Mouse (Mus musculus): ENCODE results near the gene Cdipt.

Cdipt gene

GRCm38 (mm10) chr7:126975950-126976866 is 494 bp downstream of the Cdipt start, which contains the start of gene Cdiptos:
Gene Cdiptos (minus strand): TSS chr7:126976098.
- peak; percentile 97 for DNase-seq (ENCODE audit: low spot score)

DNA sequence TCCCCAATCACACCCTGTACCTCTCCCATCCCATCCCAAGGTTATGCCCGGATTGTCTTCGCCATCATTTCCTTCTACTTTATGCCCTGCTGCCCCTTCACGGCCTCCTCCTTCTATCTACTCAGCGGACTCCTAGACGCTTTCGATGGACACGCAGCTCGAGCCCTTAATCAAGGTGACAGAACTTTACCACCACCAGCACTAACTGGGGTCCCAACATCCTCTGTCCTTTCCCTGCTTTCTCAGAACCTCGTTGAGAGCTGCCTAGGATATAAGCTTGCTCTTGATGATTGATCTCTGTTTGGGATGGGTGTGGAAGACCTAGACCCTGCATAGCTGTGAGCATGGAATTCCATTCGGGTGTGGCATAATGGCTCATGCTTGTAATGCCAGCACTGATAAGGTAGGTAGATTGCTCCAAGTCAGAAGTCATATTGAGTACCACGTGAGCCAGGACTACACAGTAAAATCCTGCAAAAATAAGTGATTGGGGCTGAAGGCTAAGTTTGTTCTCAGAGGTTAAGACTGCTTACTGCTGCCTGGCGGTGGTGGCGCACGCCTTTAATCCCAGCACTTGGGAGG is 1.3 kb downstream of the Cdipt start:
- peak; percentile 30 for DNase-seq (ENCODE audit: low spot score)

GRCm38 (mm10) chr7:126978841-126979240 is 3.1 kb downstream of the Cdipt start:
- DNase-seq (ENCODE audit: low spot score) = no peak

DNA sequence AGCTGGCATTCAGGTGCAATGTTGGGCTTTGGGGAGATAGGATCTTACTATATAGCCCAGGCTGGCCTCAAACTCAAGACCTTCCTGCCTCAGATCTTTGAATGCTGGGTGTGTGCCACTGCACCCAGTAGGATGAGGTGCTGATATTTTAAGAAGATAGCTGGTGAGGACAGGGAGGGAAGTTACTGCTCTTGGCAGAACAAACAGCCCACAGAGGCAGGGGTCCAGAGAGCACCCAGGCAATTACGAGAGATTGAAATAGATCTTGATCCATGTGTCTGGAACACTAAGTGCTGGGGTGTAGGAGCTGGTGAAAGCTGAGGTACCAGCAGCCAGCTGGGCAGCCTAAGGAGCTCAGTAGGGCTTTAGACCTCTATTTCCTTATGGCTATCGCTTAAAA is 5.9 kb downstream of the Cdipt start:
- no peak for DNase-seq (ENCODE audit: low spot score)

DNA sequence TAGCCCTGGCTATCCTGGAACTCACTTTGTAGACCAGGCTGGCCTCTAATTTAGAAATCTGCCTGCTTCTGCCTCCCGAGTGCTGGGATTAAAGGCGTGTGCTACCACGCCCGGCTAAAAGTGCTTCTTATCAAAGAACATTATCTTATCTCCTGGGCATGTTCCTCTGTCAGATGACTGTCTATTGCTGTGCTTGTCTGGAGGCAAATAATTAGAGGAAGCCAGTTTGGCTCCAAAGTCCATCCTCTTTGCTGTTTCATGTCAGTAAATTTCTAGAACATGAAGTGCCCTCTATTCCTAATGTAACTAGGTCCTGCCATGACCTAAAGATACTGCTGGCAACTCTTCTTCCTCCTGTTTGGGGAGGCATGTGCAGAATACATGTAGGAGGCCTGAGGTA is 6.3 kb downstream of the Cdipt start:
- no peak for DNase-seq (ENCODE audit: low spot score)

DNA sequence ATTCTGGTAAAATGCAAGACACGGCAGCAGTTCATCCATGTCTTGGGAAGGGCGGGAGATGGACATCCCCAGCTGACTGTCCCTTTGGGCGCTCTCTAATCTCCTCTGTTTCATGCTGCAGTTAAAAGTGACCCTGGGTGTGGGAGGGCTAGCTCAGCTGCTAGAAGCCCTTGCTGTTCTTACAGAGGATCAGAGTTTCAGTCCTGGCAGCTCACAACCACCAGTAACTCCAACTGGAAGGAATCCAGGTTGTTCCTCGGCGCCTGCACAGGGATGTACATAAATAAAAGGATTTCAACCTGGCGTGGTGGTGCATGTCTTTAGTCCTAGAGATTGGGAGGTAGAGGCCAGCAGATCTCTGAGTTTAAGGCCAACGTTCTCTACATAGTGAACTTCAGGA is 7.4 kb downstream of the Cdipt start:
- no peak for DNase-seq (ENCODE audit: low spot score)

- no peak for DNase-seq (ENCODE audit: low spot score)
Measured at GRCm38 (mm10) chr7:126984667-126985444, 9.1 kb downstream of the Cdipt start.

GRCm38 (mm10) chr7:126986319-126986718 is 10.6 kb downstream of the Cdipt start:
- peak; percentile 63 for DNase-seq (ENCODE audit: low spot score)

DNA sequence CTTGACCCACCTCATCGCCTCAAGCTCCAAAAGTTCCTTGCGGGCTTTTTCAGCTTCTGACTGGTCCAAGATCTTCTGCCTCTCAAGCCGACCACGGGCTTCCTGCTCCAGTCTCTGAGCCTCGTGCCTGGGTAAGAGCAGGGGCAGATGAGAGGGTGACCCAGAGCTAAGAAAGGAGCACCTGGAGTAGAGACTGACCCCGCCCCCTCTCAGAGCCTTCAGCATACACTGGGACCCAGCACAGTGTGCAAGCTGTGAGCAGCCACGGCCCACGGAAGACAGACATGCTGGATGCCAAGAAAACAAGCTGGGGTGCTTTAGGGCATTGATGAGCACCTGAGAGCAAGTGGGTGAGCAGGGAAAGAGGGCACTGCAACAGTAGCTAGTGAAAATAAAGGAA is 13.1 kb downstream of the Cdipt start:
- DNase-seq (ENCODE audit: low spot score) = no peak

DNA sequence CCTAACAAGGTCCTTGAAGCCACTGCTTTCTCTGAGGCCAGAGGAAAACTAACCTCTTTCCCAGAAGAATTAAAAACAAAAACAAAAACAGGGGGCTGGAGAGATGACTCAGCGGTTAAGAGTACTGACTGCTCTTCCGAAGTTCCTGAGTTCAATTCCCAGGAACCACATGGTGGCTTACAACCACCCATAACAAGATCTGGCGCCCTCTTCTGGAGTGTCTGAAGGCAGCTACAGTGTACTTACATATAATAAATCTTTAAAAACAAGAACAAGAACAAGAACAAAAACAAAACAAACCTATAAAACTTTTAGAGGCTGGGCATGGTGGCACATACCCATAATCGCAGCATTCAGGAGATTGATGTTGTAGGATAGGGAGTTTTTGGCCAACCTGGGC is 20.7 kb downstream of the Cdipt start:
- no peak for DNase-seq (ENCODE audit: low spot score)

DNA sequence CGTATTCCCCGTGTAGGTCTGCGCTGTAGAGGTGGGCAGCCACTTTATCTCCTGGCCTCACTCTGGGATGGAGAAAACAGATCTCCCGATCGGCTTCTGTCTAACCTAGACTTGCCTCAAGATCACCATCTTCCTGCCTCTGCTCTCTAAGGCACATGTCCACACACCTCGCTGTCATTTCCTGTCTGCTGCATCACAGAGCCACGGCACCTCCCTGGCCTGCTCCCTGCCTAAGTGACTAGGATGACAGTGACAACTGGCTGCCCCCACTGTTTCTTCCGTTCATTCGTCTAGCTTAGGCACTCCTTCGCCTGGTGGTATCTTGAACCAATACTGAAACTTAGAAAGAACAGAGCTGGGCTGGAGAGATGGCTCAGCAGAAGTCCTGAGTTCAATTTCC is 23.9 kb downstream of the Cdipt start:
- no peak for DNase-seq (ENCODE audit: low spot score)

- DNase-seq (ENCODE audit: low spot score) = no peak
Measured at GRCm38 (mm10) chr7:127003620-127004019, 27.9 kb downstream of the Cdipt start.

GRCm38 (mm10) chr7:127004122-127004875 is 28.6 kb downstream of the Cdipt start:
- DNase-seq (ENCODE audit: low spot score) = no peak

DNA sequence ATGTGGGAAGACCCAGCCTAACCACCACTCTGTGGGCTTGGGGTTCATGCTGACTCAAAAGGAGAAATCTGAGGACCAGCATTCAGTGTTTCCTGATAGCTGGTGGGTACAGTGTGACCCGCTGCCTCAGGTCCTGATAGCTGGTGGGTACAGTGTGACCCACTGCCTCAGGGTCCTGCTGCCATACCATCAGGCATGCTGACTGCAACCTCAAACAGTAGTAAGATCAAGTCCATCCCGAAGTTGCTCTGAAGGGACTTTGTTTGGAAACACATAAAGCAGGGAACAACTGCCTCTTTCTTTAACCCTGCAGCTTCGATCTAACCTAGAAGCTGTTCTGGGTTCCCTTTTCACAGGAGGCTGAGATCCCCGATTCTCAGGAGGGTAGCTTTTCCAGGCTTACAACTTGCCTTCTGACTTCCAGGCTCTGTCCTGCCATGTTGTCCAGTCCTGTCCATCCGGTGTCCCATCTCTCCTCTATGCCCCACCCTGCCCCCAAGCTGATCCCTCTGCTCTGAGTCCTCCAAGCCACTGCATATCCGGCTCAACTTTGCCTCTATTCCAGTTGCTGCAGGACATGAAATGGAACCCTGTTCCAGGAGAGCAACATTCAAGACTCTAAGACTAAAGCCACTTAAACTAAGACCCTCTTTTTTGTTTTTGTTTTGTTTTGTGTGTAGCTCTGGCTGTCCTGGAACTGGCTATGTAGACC is 31.8 kb downstream of the Cdipt start:
- DNase-seq (ENCODE audit: low spot score) = no peak

- DNase-seq (ENCODE audit: low spot score) = peak; percentile 69
Measured at GRCm38 (mm10) chr7:127008239-127009019, 32.7 kb downstream of the Cdipt start.

DNA sequence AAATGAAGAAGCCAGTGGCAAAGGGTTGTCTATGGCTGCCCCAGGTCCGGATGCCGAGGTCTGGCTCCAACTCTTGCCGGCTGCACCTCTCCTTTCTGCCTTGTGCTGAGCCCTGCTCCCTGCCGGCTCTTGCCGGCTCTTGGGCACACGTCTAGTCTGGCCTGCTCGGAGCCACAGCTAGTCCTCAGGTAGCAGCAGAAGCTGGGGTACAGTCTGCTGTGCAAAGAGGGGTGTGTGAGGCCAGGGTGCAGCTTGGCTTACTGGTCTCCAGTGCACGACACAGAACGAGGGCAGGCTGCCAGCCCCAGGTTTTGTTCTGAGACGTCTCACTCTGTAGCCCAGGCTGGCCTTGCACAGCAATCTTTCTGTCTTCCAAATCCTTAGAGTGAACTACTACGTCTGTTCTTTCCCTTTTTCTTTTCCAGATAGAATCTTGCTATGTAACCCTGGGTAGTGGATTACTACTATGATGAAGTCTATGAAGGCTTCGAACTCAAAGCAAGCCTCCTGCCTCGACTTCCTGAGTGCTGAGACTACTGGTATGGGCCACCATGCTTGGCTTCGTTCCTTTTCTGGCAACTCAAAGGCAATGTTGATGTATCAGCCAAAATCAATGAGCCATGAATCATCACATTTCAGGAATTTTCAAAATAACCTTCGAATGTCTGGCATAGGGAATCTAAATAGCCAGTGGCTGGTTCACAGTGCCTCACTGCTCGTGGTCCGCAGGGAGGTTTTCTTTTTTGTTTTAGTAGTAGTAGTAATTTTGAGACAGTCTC is 33.8 kb downstream of the Cdipt start:
- no peak for DNase-seq (ENCODE audit: low spot score)

- no peak for DNase-seq (ENCODE audit: low spot score)
Measured at GRCm38 (mm10) chr7:127011051-127011450, 35.3 kb downstream of the Cdipt start.

DNA sequence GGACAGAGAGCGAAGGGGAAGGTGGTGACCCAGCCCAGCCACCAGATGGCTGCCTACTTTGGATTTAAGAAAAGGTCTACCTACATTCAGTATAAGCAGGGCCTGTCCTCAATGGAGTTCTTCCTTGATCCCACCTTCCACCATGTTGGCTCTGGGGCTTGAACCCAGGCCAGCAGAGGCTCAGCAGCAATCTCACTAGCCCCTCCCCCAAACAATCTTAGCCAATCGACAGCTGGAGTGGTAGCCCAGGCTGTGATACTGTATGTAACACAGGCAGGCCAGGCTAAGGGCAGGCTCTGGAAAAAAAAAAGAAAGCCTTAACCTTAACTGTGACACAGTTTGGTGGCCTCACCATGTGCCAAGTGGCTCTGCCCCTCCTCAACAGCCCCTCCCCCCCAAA is 36.0 kb downstream of the Cdipt start:
- DNase-seq (ENCODE audit: low spot score) = no peak

DNA sequence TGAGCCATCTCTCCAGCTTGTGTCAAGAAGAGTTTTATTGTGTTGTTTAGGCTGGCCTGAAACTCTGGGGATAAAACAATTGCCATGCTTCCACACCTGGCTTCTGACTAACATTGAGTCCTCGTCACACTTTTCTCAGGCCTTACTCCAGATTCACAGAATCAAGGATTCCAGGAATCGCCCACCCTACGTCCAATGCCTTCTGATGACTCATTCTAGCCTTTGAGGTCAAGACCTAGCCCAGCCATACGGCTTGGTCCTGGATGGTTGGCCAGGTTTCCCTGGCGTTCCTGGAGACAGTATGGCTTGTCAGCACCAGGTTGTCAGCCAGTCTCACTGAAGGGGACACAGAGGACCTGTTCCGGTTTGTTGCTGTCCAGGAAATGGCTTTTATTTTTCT is 36.7 kb downstream of the Cdipt start:
- no peak for DNase-seq (ENCODE audit: low spot score)

- DNase-seq (ENCODE audit: low spot score) = no peak
Measured at GRCm38 (mm10) chr7:127012845-127013244, 37.1 kb downstream of the Cdipt start.
